Comparison of ENCODE assay signal across 8 mouse cellular contexts in the genomic region with DNA sequence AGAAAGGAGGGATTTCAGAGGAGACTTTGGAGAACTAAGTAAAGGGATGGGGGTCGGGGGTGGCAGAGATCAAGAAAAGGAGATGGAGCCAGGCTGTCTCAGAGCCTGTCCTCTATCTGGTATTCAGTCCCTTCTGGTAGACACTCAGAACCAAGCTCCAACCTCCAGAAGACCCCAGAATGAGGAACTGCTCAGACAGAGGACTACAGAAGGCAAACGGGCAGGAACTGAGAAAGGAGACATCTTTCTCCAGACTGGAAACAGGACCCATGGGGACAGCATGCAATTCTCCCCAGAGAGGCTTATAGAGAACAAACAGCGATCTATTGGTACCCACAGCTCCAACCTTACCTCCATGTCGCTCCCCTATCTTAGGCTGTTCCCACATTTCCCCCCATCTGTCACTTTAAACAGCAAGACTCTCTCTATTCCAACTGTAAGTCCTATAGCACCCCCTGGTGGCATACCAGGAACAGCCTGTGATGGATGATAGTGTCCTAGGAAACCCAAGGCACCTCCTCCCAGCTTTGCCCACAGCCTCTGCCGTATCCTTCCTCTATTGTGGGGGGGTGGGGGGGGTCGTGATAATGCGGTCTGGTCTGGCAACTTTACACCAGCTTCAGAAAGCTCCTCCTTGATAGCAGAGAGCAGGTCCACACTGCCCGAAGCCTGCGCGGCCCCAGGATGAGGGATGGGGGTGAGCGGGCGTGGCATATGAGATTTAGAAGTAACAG. TPM values are rescaled to one million over a fixed set of nuclear protein-coding genes. Genes with fewer than 3 reads are reported as not detected.
DNase-seq lines count a peak whose midpoint lies in the region; ATAC-seq lines count a peak whose summit lies in the region.

No protein-coding gene starts in this region.

- WGBS in hindbrain, embryonic 11.5 days: 49% methylated on average over 12 of the region's 12 CpGs

- peak; percentile 33; the same call in 1 of the 2 replicates for ATAC-seq in hindbrain, embryonic 11.5 days (ENCODE audit: low FRiP score)

- H3K4me2 ChIP-seq in hindbrain, embryonic 11.5 days (replicated peaks; ENCODE audit: low read depth, low read length): no peak overlapping the region

- peak; percentile 83 for DNase-seq in R1 (ENCODE audit: low read depth, low spot score)
- DNase-seq in cerebellum, adult 9-10 months: peak; percentile 85
- peak; percentile 70 to 96 for DNase-seq in frontal cortex, adult 2 months (ENCODE audit: extremely low spot score in 1 of 2, low spot score in 1 of 2)
- peak; percentile 91 for DNase-seq in hindbrain, embryonic 11.5 days (ENCODE audit: low spot score)
- peak; percentile 91 to 94 for DNase-seq in layer of hippocampus, postnatal 10 days (ENCODE audit: low spot score in 2 of 2)
- peak; percentile 88 for DNase-seq in lung, postnatal 14 days
- peak; percentile 87 for DNase-seq in right cerebral cortex, adult 18-20 months
- peak; percentile 86 for DNase-seq in urinary bladder, postnatal 25 days (ENCODE audit: low spot score)

- no peaks in the 10 kb centered on the region for H3K27me3 ChIP-seq in hindbrain, embryonic 11.5 days (ENCODE audit: control insufficient read depth, insufficient read depth, low read length)

- H3K36me3 ChIP-seq in hindbrain, embryonic 11.5 days (ENCODE audit: control insufficient read depth, insufficient read depth, low read length): no peaks in the 10 kb centered on the region

- H3K4me1 ChIP-seq in hindbrain, embryonic 11.5 days (replicated peaks; ENCODE audit: control insufficient read depth, insufficient read depth, low read length): no peaks in the 10 kb centered on the region

- H3K9ac ChIP-seq in hindbrain, embryonic 11.5 days (ENCODE audit: low read depth, low read length): no peak overlapping the region

- no peaks in the 10 kb centered on the region for H3K9me3 ChIP-seq in hindbrain, embryonic 11.5 days (ENCODE audit: control insufficient read depth, low read length)

- H3K4me3 ChIP-seq in hindbrain, embryonic 11.5 days (ENCODE audit: low read depth, low read length): no peak overlapping the region

- H3K27ac ChIP-seq in hindbrain, embryonic 11.5 days (ENCODE audit: low read depth, low read length): no peak overlapping the region

RNA-seq across cellular contexts. Expression of gene Pkp1, which starts 25.7 kb away (rescaled TPM):
- polyA plus RNA-seq in frontal cortex, adult 2 months (2012; rRNA removed): 0.24 and 0.40 TPM in 2 replicates
- polyA plus RNA-seq in hindbrain, embryonic 11.5 days (2014; fragmentation: Nextera tagmentation; extraction: Ambion mirVana): 0.08 and 0.22 TPM in 2 replicates
- under 1 TPM in 1 of 2 experiments, not detected in 1; 0.09 TPM for total RNA-seq in layer of hippocampus, postnatal 10 days (2021)
